Mouse (Mus musculus): ENCODE data around the gene Gm8165. TPM values are rescaled to one million over a fixed set of nuclear protein-coding genes. Genes with fewer than 3 reads are reported as not detected.
"Not testable (repeated sequence)": the region's sequence is repeated elsewhere in the genome, so short reads cannot be mapped to it uniquely, and the experiment has no call there.

The Gm8165 gene
- not detected in 2 replicates for polyA plus RNA-seq (2015; fragmentation: Nextera tagmentation; extraction: Ambion mirVana)

- not testable (repeated sequence) for DNase-seq (ENCODE audit: low spot score)
These were observed at the start of gene Gm8165 for GRCm38 (mm10) chr14:43677099-43677498. Gene Gm8165, minus strand, starts transcription at chr14:43677199.

DNA sequence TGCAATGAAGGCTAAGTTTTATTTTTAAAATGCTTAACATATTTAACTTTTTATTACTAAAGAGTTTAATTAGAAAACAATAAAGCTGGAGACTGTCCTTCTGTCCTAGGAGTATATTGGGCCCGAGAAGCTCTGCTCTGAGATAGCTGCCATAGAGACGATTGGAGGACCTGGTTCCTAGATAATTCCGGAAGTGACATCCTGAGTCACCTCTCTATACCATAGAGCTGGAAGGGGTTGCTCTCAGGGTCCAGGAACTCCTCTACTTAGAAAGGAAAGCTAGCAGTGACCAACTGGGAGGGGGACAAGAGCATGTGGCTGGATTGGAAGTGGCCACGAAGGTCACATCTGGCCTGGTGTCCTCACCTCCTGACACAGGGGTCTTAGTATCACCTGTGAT, 20.6 kb upstream of the Gm8165 start, which contains the start of gene Gm7324:
Gene Gm7324, plus strand, starts transcription at position 208 of the 400 bp plus-strand sequence.
- not testable (repeated sequence) for DNase-seq (ENCODE audit: low spot score)

Other genes starting within 250 kb of the Gm8165 start
- gene Gm5799, start 133.6 kb downstream of the Gm8165 start, polyA plus RNA-seq (2015; fragmentation: Nextera tagmentation; extraction: Ambion mirVana), result 0.17 TPM in 2 replicates
- gene Gm17654, start 98.1 kb downstream of the Gm8165 start, polyA plus RNA-seq (2015; fragmentation: Nextera tagmentation; extraction: Ambion mirVana), result not detected in 2 replicates
- not detected in 2 replicates for gene Gm10375, start 69.2 kb downstream of the Gm8165 start, polyA plus RNA-seq (2015; fragmentation: Nextera tagmentation; extraction: Ambion mirVana)
- gene Gm7324, start 20.6 kb upstream of the Gm8165 start, polyA plus RNA-seq (2015; fragmentation: Nextera tagmentation; extraction: Ambion mirVana), result 1.5 and 1.8 TPM in 2 replicates
- not detected in 2 replicates for gene Gm16506, start 50.3 kb upstream of the Gm8165 start, polyA plus RNA-seq (2015; fragmentation: Nextera tagmentation; extraction: Ambion mirVana)
- not detected in 2 replicates for gene Gm6526, start 70.7 kb upstream of the Gm8165 start, polyA plus RNA-seq (2015; fragmentation: Nextera tagmentation; extraction: Ambion mirVana)
- gene Gm8180, start 107.5 kb upstream of the Gm8165 start, polyA plus RNA-seq (2015; fragmentation: Nextera tagmentation; extraction: Ambion mirVana), result not detected in 2 replicates
- gene Ear1, start 198.3 kb upstream of the Gm8165 start, polyA plus RNA-seq (2015; fragmentation: Nextera tagmentation; extraction: Ambion mirVana), result 0.87 and 1.4 TPM in 2 replicates
- not detected in 2 replicates for gene Ear10, start 246.4 kb upstream of the Gm8165 start, polyA plus RNA-seq (2015; fragmentation: Nextera tagmentation; extraction: Ambion mirVana)
- 6.5 and 6.6 TPM in 2 replicates for gene Gm8113, start 248.2 kb upstream of the Gm8165 start, polyA plus RNA-seq (2015; fragmentation: Nextera tagmentation; extraction: Ambion mirVana)